Mouse (Mus musculus) left cerebral cortex, adult 18-20 months (tissue): ENCODE results near the gene Zbtb7b. TPM values are rescaled to one million over a fixed set of nuclear protein-coding genes. Genes with fewer than 3 reads are reported as not detected.

Source experiments
- DNase-seq, 2 experiments: peaks; one replicate each; pipeline ENCODE4 v3.0.0; 2021 to 2022; ENCODE audit warnings: low spot score in 2 of 2, mixed read lengths in 1 of 2
- total RNA-seq, 2 experiments: library from RNA; stranded (reverse); gene quantifications; 2 replicates each; pipeline ENCODE4 v1.2.3; 2021

The Zbtb7b gene
- total RNA-seq, 2 experiments from 2014 or later, result 13.6 to 15.5 TPM

DNA sequence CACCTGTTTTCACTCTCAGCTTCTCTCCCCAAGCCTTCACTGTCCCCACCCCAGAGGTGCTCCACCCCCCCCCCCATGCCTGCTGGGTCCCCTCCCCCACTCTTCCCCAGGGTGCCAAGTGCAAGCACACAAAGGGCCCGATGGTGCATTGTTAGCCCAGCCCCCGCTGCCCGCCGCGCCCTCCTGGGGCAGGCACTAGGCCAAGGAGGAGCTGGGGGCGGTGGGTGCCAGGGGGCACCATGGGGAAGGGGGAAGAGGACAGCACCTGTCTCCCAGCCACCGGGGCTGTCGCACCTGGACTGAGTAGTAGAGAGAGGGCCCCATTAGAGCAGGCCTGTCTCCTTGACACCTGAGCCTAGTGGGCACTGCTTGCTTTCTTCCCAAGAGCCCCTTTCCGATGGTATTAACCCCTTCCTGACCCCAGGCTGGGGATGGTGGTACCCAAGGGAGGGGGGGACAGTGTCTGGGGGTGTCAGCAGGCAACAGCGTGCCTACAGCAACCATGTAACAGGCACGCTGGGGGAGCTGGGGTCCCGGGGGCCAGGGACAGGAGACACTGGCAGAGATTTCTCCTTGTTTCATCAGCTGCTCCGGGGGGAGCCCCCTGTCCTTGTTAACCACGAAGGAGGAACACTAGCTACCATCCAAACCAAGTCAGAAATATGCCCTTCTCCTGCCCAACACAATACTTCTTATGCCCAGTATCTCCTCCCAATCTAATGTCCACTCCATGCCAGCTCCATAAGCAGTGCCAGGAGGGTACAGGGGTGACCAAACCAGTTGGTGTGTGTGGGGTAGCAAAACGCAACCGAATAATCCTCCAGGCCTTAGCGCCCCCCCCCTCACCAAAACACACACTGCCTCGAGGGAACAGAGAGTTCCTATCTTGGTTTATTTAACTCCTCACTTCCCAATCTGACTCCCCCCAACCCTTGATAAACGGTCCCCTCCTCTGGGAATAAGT is 3.6 kb downstream of the Zbtb7b start:
- DNase-seq, result no peak

DNA sequence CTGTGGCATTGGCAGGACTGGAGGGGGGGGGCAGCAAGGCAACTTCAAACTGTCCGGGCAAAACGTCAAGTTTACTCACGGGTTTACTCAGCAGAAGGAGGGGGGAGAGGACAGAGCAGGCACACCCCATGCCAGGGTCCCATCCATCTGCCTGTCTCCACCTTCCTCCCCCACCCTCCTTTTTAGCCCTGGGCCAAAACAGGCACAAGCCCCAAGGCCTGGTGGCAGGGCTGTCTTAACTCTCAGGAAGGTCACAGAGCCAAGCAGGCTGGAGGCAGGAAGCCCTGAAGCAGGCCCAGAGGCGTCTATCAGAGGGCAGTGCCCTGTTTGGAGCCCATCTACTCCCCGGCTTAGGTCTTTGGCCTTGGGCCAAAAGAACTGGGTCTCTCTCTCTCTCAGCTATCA is 4.5 kb downstream of the Zbtb7b start:
- no peak for DNase-seq

DNA sequence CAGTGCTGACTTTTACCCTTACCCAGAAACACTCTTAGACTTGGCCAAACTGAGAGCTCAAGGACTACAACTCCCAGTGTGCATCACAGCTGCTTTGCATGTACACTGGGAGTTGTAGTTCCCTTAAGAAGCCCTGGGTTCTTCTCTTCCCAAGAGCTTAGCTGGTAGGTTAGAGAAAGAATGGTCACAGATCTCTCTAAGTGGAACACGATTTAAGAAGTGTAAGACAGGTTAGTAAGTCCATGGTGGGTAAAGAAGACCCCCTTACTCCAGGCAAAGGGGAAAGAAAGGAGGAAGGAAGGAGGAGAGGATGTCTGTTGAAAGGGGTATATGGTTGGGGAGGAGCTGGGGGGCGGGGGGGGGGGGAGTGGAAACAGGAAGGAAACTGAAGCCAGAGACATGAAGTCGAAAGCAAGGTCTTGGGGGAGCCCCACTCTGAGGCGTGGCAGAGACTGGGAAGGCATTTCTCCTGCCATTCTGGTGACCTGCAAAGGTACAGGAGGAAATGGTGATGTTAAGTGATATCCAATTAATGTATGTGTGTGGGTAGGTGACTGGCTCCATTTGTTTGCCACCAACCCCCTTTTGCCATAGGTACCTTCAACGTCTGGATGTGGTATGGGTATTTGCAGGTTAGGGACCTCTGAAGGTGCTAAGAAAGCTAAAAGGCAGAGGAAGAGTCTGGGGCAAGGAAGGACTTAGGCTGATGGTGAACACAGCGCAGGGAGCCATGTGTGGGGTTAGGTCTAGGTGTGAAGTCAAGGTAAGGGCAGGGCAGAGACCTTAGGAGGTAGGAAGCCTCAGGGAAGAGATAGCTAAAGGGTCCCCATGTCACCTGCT is 5.5 kb downstream of the Zbtb7b start:
- DNase-seq, result no peak

GRCm38 (mm10) chr3:89388134-89388881 is 6.3 kb downstream of the Zbtb7b start:
- DNase-seq, result no peak

GRCm38 (mm10) chr3:89387632-89388031 is 6.9 kb downstream of the Zbtb7b start:
- DNase-seq, result no peak

DNA sequence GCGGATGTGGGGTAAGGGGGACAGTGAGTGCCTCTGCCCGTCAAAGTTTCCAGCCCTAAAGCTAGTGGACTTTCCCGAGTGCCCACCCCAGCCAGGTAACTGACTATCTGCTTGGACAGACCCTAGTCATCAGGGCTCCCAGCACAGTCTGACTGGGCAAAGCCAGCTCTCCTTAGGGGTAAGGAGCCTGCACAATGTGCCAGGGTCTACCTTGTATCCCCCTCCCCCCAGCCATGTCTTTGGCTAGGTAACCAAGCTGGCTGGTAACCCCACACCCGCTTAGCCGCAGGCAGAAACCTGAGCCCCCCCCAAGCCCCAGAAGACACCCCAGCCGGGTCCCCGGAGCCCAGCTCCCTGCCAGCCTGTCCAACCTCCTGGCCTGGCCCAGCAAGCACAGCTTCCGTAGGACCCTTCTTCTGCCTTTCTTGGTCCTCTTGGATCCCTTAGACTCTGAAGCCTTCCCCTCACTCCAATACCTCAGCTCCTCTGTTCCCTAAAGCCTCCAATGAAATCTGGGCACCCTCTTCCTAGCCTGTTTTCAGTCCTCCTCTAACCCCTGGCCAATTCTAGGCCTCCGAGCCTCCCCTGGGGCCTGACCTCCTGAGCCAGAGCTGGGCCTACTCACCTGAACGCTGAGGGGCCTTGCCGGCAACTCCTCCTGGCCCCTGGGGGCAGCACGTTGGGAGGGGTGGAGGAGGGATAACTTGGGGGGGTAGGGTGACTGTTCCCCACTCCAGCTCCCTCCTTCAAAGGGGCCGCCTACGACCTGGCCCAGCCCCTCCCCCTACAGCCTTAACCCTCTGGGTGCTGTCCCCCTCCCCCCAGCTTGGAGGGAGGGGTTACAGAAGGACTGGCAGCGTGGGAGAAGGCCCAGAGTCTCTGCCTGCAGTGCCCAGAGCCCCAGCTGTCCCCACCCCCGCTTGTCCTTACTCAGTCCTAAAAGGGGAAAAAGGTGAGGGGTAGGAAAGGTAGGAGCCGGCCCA is 7.8 kb downstream of the Zbtb7b start:
- no peak for DNase-seq

- DNase-seq, result no peak
Measured at GRCm38 (mm10) chr3:89385451-89385850, 9.1 kb downstream of the Zbtb7b start.

DNA sequence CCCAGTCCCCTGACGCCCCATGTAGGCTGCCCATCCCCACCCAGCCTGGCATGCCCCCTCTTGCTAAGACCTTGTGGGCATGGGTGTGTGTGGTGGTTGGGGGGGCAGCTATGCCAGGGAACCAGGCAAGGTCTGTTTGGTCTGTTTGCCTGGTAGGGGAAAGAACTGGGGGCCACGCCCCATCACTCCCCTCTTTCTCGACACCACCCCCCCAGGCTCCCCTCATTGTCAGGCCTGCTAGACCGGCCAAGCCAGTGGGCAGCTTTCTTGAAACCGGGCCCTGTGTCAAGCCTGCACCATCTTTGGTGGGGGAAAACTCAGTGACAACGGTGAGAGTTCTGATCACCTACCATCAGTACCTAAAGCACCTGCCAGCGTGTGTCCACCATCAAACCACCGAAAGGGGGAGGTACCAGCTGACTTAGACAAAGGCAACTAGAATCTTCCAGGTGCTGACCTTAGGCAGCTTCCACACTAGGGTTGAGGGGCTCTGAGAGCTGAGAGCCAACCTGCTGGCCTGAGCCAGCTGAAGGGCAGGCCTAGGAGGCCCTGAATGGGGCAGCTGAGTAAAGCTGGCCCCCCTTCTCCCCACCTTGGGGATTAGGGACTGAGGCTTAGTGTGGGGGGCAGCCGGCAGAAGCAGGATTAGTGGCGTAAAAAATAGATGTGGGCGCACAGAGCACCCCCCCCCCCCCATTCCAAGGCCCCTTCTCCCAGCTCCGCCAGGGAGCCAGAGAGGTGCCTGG is 10.1 kb downstream of the Zbtb7b start:
- no peak for DNase-seq

- DNase-seq, result no peak
Measured at GRCm38 (mm10) chr3:89383651-89384255, 10.8 kb downstream of the Zbtb7b start.

- DNase-seq, result no peak
Measured at GRCm38 (mm10) chr3:89382950-89383349, 11.6 kb downstream of the Zbtb7b start.

GRCm38 (mm10) chr3:89382033-89382882 is 12.3 kb downstream of the Zbtb7b start:
- DNase-seq, result no peak

DNA sequence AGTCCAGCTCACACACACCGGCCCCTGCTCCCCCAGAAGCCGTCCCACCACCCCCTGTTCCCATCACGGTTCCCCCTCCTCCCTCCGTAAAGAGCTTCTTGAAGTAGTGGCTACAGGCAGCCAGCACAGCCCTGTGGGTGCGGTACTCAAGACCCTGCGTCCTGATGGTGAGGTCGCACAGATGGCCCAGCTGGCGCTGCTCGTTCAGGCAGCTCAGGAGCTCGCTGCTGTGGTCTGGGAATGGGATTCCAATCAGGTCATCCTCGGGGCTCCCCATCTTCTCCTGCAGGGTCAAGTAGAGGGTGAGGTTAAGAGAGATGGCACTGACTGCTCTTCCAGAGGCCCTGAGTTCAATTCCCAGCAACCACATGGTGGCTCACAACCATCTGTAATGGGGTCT is 13.3 kb downstream of the Zbtb7b start:
- no peak for DNase-seq

GRCm38 (mm10) chr3:89380711-89381110 is 13.9 kb downstream of the Zbtb7b start:
- no peak for DNase-seq

DNA sequence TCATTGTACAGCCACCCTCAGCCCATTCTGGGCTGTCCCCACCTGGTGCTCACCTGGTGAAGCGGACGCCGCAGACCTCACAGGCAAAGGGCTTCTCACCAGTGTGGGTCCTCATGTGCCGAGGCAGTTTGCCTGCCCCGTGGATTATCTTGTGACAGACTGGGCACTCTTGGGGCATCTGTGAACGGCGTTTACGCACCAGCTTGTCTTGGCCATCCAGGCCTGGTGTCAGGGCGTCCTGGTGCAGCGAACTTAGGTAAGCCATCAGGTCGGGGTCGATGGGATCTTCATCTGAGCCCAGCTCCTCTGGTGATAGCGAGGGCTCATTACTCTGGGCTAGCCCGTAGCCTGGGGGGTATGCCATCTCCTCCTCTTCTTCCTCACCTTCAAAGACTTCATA is 14.3 kb downstream of the Zbtb7b start:
- no peak for DNase-seq

DNA sequence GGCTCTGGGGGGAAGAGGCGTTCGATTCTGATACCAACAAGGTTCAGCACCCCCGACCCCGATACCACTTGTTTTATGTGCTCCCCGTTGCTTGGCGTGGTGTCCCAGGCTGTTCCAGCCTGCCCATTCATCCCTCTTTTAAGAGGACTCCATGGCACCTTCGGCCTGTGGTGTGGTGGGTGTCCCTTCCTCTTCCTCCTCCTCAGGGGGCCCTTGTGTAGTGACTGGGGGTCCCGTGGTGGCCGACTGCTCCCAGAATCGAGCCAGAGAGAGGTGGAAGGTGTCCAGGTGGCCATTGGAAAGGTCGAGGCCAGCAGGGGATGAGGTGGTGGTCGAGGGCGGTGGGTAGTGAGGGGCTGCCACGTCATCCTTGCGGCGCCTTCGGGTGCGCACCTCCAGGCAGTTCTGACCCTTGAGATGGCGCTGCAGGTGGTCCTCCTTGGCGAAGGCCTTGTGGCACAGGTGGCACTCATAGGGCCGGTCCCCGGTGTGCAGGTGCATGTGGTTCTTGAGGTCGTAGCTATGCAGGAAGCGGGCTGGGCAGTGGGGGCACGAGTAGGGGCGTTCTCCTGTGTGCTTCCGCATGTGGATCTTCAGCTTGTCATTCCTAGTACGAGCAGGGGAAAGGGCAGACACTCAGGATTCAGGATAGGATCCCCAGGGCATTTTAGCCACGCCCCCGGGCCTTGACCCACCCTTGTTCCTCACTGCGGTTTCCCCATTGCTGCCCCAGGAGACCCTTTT is 15.0 kb downstream of the Zbtb7b start:
- DNase-seq, result no peak

DNA sequence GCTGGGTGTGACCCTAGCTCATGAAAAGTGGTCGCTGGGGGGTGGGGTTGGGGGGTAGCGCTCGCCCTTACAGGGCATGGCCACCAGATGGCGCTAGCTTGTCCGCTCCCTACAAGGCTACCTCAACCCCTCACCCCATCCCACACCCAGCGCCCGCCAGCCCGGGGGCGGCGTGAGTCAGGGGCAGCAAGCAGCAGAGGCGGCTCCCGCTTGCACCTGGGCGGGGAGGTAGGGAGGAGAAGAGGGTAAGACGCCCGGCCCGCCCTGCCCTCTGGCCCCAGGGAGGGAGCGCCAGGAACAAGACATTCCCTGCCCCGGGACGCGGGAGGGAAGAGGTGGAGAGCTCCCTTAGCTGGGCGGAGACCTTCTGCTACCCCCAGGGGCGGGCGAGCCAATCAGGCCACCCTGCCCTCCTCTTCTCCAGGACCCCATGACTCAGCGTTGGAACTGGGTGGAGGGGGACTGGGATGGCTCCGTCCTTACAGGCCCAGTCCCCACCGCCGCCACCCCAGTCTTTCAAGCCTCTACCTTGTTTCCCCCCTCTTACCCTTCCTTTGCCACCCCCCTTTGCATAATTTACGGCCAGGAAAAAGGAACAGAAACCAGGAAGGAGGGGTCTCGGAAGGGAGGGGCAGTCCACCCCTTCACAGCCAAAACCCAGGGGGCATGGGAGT is 16.0 kb downstream of the Zbtb7b start:
- DNase-seq, result peak; percentile 73 to 79

- no peak for DNase-seq
Measured at GRCm38 (mm10) chr3:89377831-89378230, 16.7 kb downstream of the Zbtb7b start.
